Mouse (Mus musculus) small intestine, adult 2 months (tissue): ENCODE measurements around the gene Kpna7. TPM values are rescaled to one million over a fixed set of nuclear protein-coding genes. Genes with fewer than 3 reads are reported as not detected.
"Not testable (repeated sequence)": the region's sequence is repeated elsewhere in the genome, so short reads cannot be mapped to it uniquely, and the experiment has no call there.

ENCODE experiments used
- H3K27ac ChIP-seq: fragments of 200-500 bp; 2 replicates; pipeline ENCODE4 v1.5.1; 2012; ENCODE audit warnings: low read depth, low read length, control low read depth, inconsistent platforms; ENCODE audit not compliant: insufficient read depth
- H3K27me3 ChIP-seq: fragments of 200-500 bp; 2 replicates; pipeline ENCODE4 v1.6.1; 2012; ENCODE audit warnings: mild to moderate bottlenecking, moderate library complexity, low read length, inconsistent platforms; ENCODE audit not compliant: control insufficient read depth, insufficient read depth
- H3K36me3 ChIP-seq: fragments of 200-500 bp; 2 replicates; pipeline ENCODE4 v1.6.1; 2012; ENCODE audit warnings: mild to moderate bottlenecking, low read length, control low read depth, inconsistent platforms; ENCODE audit not compliant: control insufficient read depth, insufficient read depth
- H3K4me1 ChIP-seq: fragments of 200-500 bp; 2 replicates; pipeline ENCODE4 v1.6.1; 2012; ENCODE audit warnings: low read length, inconsistent platforms, mixed read lengths; ENCODE audit not compliant: control insufficient read depth, insufficient read depth, insufficient read length
- H3K4me3 ChIP-seq: fragments of 200-500 bp; 2 replicates; pipeline ENCODE4 v1.5.1; 2012; ENCODE audit warnings: low read depth, mild to moderate bottlenecking, control low read depth, inconsistent platforms, low read length, moderate library complexity
- CTCF ChIP-seq: fragments of 200-500 bp; IDR thresholded peaks from 2 replicates; pipeline ENCODE4 v1.5.1; 2012; ENCODE audit warnings: low read depth, mild to moderate bottlenecking, control low read depth, inconsistent platforms, low read length, moderate library complexity, mixed read lengths; ENCODE audit not compliant: insufficient replicate concordance, insufficient read length; ENCODE audit errors: extremely low read depth
- POLR2A ChIP-seq: fragments of 200-500 bp; IDR thresholded peaks from 2 replicates; pipeline ENCODE4 v1.6.1; 2012; ENCODE audit warnings: low read depth, mild to moderate bottlenecking, control low read depth, inconsistent platforms, low read length, moderate library complexity
- WGBS: fragments of 180-500 bp; shearing (Covaris S2); methylation state at CpG from one replicate; pipeline ENCODE4 v1.1.7; 2018; 5-methylcytosine and 5-hydroxymethylcytosine counted together
- polyA plus RNA-seq: library from polyadenylated mRNA; depleted of rRNA; stranded (reverse); fragments of >200 nt; gene quantifications from 2 replicates; pipeline ENCODE4 v1.2.3, GENCODE M21; 2012

The Kpna7 gene
- polyA plus RNA-seq, 1 experiment = not detected

DNA sequence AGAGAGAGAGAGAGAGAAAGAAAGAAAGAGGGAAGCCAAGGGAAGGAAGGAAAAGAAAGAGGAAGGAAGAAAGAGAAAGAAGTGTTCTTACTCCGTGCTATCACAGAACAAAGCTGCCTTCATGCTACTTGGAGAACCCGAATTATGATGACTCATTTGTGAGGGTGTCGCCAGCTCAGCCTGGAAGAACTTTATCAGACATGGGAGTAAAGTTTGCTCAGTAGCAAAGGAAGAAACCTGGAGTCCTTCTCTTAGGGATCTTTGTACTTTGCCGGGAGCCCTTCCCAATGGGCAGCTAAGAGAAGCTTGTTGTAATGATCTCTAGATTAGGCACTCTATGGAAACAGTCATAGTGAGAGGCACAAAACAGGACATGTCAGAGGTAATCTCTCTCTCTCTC lies 18.9 kb upstream of the Kpna7 start:
- peaks cover 72% of the 10 kb centered on the region for H3K36me3 ChIP-seq
- TF ChIP-seq CTCF = no peak
- no peak for TF ChIP-seq POLR2A
- WGBS = 28% methylated on average over 4 of the region's 4 CpGs
- no peak overlapping the region for H3K4me3 ChIP-seq
- peak overlapping the region; percentile 87 for H3K27ac ChIP-seq
- H3K4me1 ChIP-seq = peaks cover 34% of the 10 kb centered on the region
- H3K27me3 ChIP-seq = no peaks in the 10 kb centered on the region

GRCm38 (mm10) chr5:145101451-145101850 lies 17.6 kb upstream of the Kpna7 start:
- Histone ChIP-seq H3K4me1 (peaks cover 34% of the 10 kb centered on the region), H3K36me3 (peaks cover 70% of the 10 kb centered on the region), H3K27ac (peak overlapping the region; percentile 27; the same call in 1 of the 2 replicates)
- not testable (repeated sequence) for H3K27me3 ChIP-seq, H3K4me3 ChIP-seq
- WGBS = 96% methylated on average over 11 of the region's 11 CpGs

- no peak overlapping the region for H3K4me3 ChIP-seq
- H3K4me1 ChIP-seq = peaks cover 31% of the 10 kb centered on the region
- no peaks in the 10 kb centered on the region for H3K27me3 ChIP-seq
- TF ChIP-seq POLR2A (no peak), CTCF (no peak)
- WGBS = 97% methylated on average over 9 of the region's 9 CpGs
- no peak overlapping the region for H3K27ac ChIP-seq
- H3K36me3 ChIP-seq = peaks cover 71% of the 10 kb centered on the region
Observed at GRCm38 (mm10) chr5:145100960-145101359, 17.1 kb upstream of the Kpna7 start.

- H3K27me3 ChIP-seq = no peaks in the 10 kb centered on the region
- peaks cover 66% of the 10 kb centered on the region for H3K36me3 ChIP-seq
- 90% methylated on average over 10 of the region's 10 CpGs for WGBS
- H3K4me1 ChIP-seq = peaks cover 21% of the 10 kb centered on the region
- no peak overlapping the region for H3K4me3 ChIP-seq
- no peak overlapping the region for H3K27ac ChIP-seq
- TF ChIP-seq POLR2A (no peak), CTCF (no peak)
Observed at GRCm38 (mm10) chr5:145098340-145098821, 14.6 kb upstream of the Kpna7 start.

DNA sequence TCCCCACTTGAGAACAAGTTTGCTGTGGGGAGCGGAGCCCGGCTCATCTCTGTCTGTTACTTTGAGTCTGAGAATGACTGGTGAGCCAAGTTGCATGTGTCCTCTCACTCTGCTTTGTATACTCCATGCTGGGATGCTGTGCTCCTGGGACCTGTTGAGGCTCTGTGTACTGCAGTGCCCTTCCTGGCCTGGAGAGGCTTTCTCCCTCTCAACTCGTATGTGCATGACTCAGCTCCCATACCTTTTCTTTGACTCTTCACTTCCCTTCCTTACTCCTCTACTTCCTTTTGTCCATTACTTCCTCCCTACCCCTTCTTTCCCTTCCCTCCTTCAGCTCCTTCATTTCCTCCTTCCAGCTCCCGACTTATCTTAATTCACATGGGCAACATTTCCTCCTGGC lies 12.4 kb upstream of the Kpna7 start:
- H3K27me3 ChIP-seq = no peaks in the 10 kb centered on the region
- TF ChIP-seq POLR2A (no peak), CTCF (no peak)
- H3K27ac ChIP-seq = no peak overlapping the region
- peaks cover 13% of the 10 kb centered on the region for H3K4me1 ChIP-seq
- peaks cover 73% of the 10 kb centered on the region for H3K36me3 ChIP-seq
- no peak overlapping the region for H3K4me3 ChIP-seq
- 72% methylated on average over 4 of the region's 4 CpGs for WGBS

DNA sequence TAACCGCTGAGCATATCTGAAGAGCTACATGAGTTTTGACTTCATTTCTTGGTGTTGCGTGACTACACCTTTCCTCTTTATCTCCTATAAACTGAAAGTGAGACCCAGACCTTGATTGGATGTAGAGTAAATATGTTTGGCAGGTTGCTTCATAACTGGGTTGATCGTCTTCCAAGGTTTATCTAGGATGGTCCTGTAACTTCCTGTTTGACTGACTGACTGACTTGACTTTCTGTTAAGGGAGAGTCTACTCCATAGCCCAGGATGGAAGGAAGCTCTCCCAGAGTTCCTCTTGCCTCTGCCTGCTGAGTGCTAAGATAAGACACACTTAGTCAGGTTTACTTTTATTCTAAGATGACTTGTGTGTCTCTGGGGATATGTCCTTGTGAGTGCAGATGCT lies 6.0 kb upstream of the Kpna7 start:
- TF ChIP-seq CTCF (no peak), POLR2A (no peak)
- Histone ChIP-seq H3K4me1 (peaks cover 9% of the 10 kb centered on the region), H3K27ac (no peak overlapping the region), H3K36me3 (peaks cover 30% of the 10 kb centered on the region), H3K27me3 (no peaks in the 10 kb centered on the region), H3K4me3 (no peak overlapping the region)
- WGBS = 39% methylated on average over 3 of the region's 3 CpGs

- no peaks in the 10 kb centered on the region for H3K27me3 ChIP-seq
- peaks cover 20% of the 10 kb centered on the region for H3K36me3 ChIP-seq
- TF ChIP-seq CTCF = no peak
- no peak for TF ChIP-seq POLR2A
- H3K4me1 ChIP-seq = peaks cover 9% of the 10 kb centered on the region
- H3K4me3 ChIP-seq = no peak overlapping the region
- no peak overlapping the region for H3K27ac ChIP-seq
- WGBS = 98% methylated on average over 2 of the region's 2 CpGs
Observed at GRCm38 (mm10) chr5:145088186-145088585, 4.4 kb upstream of the Kpna7 start.

DNA sequence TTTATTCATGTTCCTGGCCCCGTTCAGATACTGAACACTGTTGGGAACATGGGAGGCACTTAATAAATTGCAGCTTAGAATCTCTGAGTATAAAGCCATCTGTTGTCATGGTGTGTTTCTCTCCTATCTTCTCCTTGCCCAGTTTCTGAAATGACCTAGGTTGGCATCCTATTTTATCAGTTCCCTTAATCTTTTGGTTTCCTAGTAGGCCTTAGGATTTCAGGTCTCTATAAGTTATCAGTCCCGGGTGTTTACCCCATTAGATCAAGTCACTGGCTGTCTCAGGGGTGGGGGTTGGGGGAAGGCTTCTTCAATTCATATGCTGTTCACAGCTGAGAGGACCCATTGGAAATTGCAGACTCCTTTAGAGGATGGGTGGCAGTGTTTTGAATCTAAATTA lies 992 bp upstream of the Kpna7 start:
- no peak for TF ChIP-seq CTCF
- no peak for TF ChIP-seq POLR2A
- 9% methylated on average over 2 of the region's 2 CpGs for WGBS
- no peak overlapping the region for H3K4me3 ChIP-seq

DNA sequence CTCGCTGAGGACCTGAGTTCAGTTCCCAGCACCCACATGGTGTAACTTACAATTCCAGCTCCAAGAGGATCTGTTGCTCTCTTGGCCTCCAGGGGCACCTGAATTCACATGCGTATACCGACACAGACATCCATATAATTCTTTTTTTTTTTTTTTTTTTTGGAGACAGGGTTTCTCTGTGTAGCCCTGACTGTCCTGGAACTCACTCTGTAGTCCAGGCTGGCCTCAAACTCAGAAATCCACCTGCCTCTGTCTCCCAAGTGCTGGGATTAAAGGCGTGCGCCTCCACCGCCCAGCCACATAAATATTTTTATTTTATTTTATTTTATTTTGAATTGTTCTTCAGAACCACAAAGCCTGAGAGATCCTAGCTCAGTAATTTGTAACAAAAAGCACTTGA lies 629 bp downstream of the Kpna7 start:
- H3K27ac ChIP-seq, H3K36me3 ChIP-seq, H3K27me3 ChIP-seq, H3K4me1 ChIP-seq: not testable (repeated sequence)
- WGBS = 43% methylated on average over 6 of the region's 6 CpGs
- H3K4me3 ChIP-seq = peak overlapping the region; percentile 94

More for the DNA sequence above, 992 bp upstream of the Kpna7 start:
- H3K27ac ChIP-seq = peak overlapping the region; percentile 73; the same call in 1 of the 2 replicates
- H3K36me3 ChIP-seq = peaks cover 3% of the 10 kb centered on the region; the same call in 1 of the 2 replicates
- H3K4me1 ChIP-seq = peaks cover 9% of the 10 kb centered on the region
- H3K27me3 ChIP-seq = no peaks in the 10 kb centered on the region
